Mouse (Mus musculus) cerebellum, adult 9-11 months (tissue): ENCODE data around the gene Armc7.
"Not testable (repeated sequence)": the region's sequence is repeated elsewhere in the genome, so short reads cannot be mapped to it uniquely, and the experiment has no call there.

Source experiments
- DNase-seq: peaks from one replicate; pipeline ENCODE4 v3.0.0; 2022

Armc7 gene

DNA sequence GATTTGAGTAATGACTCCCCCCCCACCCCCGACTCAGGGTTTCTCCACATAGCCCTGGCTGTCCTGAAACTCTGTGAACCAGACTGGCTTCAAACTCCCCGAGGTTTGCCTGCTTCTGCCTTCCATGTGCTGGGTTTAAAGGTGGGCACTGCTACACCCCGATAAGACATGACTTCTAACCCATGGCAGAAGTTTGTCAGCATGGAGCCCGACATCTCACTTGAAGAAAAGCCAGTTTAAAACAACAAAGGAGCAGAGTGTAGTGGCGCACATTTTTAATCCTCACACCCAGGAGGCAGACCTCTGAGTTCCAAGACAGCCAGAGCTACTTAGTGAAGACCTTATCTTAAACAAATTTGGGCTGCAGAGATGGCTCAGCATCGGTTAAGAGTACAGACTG is 16.9 kb downstream of the Armc7 start:
- peak; percentile 22 for DNase-seq

DNA sequence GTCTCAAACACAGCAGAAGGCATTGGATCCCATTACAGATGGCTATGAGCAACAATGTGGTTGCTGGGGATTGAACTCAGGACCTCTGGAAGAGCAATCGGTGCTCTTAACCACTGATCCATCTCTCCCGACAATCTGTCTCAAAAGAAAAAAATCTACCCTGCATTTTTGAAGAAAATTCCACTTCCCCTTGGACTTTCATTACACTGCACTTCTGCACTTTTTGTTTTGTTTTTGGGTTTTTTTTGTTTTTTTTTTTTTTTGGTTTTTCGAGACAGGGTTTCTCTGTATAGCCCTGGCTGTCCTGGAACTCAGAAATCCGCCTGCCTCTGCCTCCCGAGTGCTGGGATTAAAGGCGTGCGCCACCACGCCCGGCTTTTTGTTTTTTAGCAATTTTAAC is 21.1 kb downstream of the Armc7 start:
- not testable (repeated sequence) for DNase-seq

DNA sequence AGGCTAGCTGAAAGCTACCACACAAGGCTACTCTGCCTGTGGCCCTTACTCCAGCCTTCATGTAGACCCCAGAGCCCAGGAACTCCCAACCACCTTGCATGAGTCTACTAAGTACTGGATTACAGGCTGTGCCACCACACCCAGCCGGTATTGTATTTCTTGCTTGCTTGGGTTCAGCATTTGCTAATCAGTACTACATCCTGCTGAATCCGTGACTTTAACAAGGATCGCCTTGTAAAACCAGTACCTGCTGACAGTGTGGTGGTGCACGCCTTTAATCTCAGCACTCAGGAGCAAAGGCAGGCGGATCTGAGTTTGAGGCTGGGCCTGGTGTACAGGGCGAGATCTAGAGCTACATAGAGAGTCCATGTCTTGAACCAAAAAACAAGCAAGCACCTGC is 27.2 kb downstream of the Armc7 start:
- no peak for DNase-seq

DNA sequence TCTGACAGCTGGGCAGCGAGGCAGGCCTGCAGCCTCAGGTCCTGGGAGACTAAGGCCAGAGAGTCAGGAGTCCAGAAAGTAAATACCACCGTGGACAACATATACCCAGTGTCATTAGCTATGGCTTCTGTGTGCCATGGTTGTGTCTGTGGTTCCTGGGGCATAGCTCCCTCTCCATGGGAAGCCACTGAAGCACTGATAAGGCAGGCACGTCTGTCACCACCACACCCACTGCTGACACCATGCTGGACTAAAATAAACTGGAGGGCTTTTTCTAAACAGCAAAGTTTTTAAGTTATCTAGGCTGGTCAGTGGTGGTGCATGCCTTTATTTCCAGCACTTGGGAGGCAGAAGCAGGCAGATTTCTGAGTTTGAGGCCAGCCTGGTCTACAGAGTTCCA is 31.1 kb downstream of the Armc7 start:
- DNase-seq, result no peak

DNA sequence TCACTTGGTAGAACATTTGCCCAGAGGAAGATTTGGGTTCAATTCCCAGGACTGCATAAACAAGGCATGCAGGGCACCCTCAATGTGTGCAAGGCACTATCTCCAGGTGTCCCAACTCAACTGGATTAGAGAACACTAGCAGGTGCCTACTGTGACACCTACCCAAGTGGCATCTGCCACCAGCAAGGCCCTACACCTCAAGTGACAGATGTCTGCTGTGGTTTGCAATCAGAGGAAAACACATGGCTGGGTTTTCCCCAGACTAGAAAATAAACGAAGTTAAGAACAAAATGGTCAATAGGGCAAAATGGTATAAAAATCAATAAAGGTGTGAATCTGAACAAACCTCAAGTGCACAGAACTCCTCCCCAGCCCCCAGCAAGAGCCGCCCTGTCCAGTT is 32.6 kb downstream of the Armc7 start:
- no peak for DNase-seq

DNA sequence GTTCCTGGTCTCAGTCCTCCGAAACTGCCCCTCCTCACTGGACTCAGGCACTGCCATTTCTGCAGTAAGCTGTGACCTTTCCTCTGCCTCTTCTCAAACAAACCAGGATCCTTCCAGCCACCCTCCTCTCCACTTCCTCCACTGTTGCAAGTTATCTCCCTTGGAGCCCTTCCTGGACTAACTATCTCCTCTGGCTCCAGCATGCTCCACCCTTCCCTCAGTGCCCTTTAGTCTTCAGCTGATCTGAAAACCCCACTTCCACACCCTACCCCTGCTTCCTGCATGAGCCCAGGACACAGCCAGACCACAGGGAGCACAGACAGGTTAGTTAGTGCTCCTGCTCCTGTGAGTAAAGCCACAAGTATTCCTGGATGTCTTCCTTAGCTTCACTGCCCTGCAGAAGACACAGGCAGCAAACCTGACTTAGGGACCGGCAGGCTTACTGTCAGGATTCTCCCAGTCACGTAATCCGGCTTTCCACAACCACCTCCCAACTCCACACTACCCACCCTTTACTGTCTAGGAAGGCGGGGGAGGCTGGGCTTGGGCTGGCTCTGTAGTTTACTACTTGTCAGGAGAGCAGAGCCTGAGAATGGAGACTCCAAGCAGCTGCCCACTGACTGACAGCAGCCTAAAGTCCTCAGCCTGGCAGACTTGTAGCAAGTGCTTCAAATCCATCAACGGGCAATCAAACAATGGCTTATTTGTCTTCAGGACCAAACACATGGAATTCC is 34.5 kb downstream of the Armc7 start:
- no peak for DNase-seq

DNA sequence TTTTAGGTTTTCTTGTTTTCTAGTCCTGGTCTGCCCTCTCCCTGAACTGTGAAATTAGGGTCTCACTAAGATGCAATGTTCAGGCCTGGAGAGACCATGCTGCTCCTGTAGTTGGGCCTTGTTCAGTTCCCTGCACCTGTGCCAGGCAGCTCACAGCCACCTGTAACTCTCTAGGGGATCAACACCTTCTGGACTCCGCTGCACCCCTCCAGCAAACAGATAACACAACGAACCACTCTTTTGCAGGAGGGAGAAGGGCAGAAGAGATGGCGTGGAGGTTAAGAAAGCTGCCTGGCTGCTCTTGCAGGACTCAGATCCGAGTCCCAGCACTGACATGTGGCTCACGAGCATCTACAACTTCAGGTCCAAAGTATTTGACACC is 35.0 kb downstream of the Armc7 start:
- no peak for DNase-seq

DNA sequence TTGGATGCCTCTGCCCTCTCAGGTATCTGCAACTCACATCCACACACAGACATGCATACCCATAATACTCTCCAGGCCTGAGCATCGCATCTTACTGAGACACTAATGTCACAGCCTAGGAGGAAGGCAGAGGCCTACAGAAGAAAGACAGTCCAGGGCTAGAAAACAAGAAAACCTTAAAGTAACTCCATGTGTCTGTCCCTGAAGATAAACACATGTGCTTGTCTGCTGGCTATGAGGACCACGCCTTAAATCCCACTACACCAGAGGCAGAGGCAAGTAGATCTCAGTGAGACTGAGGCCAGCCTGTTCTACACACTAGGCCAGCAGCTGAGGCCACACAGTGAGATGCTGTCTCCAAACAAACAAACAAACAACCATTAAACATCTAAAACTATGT is 35.7 kb downstream of the Armc7 start:
- DNase-seq, result no peak

DNA sequence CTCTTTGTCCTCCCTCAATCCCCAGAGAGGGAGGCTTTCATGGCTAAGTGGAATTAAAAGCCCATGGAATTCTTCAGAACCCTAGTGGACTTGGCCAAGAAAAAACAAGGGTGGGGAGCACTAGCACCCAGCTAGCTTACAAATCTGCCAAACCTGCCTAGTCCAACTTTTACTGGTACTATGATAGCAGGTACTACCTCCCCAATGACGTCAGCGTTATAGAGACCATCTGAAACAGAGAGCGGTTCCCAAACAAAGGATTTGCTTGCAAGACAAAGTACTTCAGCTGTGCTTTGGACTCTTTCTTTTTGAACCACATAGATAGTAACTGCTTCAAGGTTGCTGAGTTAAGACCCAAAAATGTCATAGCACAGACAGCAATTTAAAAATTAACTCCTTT is 36.5 kb downstream of the Armc7 start:
- no peak for DNase-seq

DNA sequence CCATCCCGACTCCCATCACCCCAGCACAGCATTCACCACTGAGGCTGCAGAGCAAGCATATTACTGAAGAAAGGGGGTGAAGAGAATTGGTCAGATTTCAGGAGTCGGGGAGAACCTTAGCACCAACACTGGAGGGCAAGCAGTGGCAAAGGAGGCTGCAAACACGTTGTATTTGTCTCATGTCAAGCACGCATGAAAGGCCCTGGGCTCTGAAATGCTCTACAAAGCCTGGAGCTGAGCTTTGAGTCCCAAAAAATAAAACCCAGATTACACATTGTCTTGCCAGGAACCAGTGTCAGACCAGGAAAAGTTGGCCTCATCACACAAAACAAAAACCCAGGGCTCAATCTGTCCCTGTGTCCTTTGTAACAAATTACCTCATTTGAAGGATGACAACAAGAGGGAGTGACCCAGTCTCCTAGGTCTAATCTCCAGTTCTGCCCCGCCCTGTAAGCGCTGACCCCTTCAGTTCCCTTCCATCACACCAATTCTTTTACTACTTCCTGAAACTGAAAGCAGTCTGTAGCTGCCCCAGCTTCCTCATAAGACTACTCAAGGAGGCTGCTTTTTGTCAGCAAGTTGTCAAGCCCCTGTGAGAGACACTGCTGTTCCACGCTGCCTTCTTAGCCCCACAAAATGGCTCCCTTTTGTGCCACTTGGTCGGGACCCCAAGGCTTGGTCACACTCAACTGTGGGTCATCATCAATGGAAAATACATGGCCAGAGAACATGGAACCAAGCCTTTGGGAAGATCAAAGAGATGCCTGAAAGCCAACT is 37.1 kb downstream of the Armc7 start:
- DNase-seq, result no peak

DNA sequence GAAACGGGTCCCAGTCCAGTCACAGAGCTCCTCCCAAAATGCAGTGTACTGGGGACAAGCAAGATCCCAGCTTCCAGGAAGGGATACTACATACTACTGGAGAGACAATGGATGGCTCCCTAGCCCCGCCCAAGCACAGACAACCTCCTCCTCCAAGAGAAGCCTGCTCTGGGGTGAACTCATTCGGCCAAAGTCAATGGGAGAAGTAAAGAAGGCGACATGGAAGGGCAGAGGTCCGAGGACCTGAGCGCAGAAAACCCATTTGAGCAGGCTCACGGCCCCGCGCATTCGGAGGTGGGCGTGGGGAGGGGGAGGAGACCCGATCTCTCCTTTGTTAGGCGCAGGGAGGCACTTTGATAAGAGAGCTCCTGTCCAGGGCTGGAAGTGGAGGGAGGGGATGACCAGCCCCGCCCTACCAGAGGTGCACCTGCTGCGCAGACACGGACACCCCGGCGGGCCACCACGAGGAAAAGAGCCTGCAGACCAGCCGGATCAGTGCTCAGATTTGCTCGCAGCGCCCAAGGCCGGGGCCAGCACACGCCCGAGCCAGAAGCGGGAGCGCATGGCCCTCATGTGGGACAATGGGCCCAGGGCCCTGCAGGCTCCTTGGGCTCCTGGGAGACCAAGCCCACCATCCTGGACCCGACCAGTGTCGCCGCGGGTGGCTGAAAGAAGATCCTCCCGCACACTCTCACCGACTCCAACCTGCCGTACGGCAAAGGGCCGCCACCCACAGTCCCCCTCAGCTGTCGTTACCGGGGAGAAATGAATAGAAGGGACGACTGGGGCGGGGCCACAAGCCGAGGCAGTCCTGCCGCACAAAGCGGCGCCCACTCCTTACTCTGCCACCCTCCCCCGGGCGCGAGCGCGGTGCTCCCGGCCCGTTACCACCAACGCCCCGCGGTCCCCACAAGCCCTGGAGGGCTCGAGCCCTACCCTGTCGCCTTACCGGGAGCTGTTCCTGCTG is 38.1 kb downstream of the Armc7 start:
- peak; percentile 66 for DNase-seq

DNA sequence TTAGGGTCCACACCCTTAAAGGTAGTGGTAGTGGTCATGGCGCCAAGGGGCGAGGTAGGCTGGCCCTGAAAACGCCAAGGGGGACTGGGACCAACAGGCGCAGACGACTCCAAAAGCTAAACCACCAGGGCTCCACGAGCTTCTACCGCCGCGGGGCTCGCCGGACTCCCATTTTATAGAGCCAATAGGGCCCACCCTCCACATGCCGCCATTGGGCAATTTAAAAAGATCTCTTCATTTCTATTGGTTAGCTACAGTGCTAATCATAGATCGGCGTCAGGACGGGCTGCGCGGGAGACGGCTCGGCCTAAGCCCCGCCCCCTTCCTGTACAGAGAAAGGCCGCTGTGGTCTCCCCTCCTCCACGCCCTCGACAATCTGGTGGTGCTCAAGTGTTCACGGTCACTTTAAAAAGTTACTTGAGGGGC is 38.8 kb downstream of the Armc7 start, which contains the start of gene Jpt1:
Gene Jpt1, minus strand, starts transcription at position 150 of the 426 bp plus-strand sequence.
- peak; percentile 97 for DNase-seq

DNA sequence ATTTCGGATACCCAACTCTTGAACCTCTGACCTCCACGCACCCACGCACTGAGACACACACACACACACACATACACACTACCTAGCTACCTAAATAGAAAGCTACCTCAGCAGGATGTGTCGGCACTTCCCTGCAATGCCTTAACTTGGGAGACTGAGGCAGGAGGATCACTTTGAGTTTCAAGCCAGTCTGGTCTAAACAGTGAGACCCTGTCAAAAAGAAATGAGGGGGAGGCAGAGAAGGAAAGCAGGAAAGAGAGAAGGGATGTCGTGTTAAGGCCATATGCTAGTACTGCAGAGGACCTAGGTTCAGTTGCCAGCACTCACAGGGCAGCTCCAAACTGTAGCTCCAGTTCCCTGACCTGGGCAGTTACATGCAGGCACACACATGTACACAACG is 39.6 kb downstream of the Armc7 start:
- no peak for DNase-seq

DNA sequence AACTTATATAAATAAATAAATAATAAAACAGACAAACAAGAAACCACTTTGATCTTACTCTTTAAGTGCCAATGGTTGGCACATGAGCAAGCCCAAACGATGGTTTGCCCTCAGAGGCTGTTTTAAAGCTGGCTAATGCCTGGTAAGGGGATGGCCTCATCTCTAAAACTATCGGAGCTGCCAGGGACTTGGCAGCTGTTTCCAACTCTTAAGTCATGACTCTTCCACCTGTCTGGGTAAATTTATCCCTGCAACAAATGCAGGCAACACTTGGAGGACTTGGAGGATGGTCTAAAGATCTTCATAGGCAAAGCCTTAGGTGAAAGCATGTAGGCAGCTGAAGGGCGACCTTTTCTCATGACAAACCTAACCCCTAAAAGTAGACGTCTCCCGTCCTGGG is 41.5 kb downstream of the Armc7 start:
- DNase-seq, result no peak

DNA sequence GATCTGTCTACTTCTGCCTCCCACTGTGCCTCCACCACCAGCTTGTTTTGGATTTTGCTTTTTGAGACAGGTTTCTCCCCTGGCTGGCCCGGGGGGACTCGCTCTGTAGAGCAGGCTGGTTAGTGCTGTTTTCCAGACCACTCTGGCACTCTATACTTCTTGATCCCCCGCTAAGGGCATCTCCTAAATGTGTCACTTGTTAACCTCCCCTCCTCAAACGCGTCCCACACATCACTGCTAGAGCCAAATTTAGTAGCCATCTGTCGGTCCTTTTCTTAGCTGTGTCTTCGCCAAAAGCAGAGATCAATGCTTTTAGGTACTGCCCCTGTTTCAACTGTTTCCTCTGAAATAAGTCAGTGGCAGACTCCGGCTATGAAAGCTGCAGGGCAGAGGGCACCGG is 43.2 kb downstream of the Armc7 start:
- no peak for DNase-seq

DNA sequence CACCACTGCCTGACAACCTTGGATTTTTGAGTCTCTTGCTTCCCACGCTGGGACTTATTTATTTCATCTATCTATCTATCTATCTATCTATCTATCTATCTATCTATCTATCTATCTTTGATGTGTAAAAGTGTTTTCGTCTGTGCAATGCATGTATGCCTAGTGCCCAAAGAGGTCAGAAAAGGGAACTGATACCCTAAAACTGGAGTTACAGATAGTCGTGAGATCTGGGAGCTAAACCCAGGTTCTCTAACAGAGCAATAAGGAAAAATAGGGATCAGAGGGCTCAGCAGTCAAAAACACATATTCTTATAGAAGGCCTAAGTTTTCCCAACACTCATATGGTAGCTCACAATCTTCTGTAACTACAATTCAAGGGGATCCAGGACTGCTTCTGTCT is 44.1 kb downstream of the Armc7 start:
- DNase-seq, result no peak

DNA sequence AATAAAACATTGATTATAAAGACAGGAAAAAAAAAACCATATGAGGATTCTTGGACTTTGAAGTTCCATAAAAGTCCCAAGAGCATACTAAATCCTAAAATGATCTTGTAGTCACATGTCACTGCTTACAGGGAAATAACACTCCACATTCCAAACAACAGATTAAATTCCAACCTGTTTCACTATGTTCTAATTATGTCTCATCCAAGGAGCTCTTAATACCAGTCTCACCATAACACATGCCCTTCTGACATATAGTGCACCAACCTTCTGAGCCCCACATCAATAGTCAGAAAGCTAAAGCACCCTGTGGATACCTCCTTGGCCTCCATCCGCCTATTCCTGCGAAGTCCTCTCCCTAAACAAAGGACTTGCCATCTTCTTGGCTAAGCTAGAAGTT is 44.8 kb downstream of the Armc7 start:
- no peak for DNase-seq

DNA sequence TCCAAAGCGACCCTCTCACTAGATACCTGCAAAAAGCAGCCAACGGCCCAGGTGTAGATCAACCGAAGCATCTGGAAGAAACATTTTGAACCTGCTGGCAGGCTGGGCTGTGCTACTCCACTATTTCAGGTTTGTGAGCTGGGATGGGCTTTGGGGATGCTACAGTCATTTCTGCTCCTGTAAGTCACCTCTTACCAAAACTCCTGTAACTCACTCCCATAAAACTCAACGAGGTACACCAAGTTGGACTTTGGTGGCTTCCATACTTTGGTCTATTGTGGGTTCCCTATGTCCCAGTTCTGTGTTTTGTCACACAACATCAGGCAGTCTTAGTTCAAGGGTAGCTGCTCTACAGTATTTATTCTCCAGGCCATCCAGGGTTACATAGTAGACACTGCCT is 45.6 kb downstream of the Armc7 start:
- no peak for DNase-seq

DNA sequence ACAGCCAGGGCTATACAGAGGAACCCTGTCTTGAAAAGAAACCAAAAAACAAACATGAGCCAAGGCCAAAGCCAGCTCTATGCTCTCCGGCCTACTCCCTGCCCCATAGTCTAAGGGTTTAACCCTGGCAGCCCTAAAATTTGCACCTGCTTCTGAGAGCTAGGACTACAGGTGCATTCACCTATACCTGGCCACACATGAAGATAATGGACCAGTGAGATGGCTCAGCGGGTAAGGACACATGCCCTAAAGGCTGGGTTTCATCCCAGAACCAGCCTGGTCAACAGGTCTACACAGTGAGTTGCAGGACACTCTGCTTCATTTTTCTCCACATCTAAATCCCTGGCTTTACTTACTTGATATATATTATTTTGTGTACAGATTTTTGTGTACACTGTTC is 46.8 kb downstream of the Armc7 start:
- DNase-seq, result no peak

DNA sequence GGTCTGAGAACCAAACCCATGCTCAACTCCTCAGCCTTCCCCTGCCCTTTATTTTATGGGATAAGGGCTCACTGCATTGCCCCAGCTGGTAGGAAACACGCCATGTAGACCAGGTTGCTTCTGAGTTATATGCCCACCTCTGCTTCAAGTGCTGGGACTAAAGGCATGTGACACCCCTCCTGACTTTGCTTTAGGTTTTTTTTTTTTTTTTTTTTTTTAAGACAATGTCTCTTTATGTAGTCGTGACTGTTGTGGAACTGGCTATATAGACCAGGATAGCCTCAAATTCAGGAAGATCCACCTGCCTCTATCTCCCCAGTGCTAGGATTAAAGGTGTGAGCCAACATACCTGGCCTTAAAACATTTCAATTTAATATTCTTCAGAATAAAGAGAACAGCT is 47.2 kb downstream of the Armc7 start:
- no peak for DNase-seq

DNA sequence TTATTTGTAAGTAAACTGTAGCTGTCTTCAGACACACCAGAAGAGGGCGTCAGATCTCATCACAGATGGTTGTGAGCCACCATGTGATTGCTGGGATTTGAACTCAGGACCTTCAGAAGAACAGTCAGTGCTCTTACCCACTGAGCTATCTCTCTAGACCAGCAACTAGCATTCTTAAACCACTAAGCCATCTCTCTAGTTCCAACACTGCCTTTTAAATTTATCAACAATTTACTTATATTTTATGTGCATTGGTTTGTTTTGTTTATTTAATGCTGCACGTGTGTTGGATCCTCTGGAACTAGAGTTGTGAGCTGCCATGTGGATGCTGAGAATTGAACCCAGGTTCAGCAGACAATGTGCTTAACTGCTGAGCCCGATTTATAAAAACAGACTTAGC is 51.0 kb downstream of the Armc7 start:
- DNase-seq, result not testable (repeated sequence)

DNA sequence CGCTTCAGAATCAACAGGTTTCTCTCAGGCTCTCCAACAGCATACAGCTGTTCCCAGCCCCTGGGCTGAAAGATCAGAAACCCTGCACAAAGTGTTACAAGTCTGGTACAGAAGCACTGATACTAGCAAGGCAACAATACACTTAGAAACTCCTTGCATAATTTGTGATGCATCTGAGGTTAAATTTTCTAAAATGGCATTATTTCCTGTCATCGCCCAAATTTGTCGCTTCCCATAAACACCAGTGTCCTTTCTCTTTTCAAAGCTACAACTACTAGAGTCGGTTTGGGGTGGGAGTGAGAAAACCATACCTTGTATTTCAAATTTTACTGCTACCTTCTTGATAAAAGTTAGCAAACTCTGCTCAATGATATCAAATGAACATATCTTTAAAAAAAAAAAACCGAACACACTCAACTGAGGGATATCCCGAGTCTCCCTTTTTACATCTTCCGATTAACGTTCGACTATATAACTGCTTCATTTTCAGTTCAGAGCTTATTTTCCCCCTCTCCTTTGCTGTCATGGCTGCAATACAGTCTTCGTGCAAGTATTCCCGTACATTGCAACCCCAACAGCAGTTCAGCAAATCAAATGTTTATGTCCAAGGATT is 59.4 kb downstream of the Armc7 start:
- no peak for DNase-seq
